Mouse (Mus musculus) right cerebral cortex, postnatal 4 days (tissue): Measurements from ENCODE around the gene Cxcl3.
"Not testable (repeated sequence)": the region's sequence is repeated elsewhere in the genome, so short reads cannot be mapped to it uniquely, and the experiment has no call there.

Source experiments
- DNase-seq: peaks from one replicate; pipeline ENCODE4 v3.0.0-alpha.2; 2022

Cxcl3 gene

DNA sequence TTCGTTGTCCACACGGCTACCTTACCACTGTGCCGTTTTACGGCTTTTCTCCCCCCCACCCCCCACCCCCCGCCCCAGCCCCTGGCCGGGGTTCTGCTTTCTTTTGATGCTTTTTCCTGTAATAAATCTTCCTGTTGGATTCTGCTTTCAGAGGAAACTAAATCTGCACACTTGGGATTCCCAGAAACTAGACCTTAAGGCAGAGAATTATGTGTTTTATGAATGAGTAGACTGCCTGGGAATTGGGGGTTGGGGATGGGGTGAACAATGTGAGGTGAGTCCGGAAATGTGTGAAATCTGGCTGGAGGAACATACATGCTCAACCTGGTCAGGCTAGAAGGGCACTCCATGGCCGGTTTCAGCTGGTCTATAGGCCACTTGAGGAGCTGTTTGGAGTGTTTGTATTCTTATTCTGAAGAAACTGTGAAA is 4.2 kb downstream of the Cxcl3 start:
- no peak for DNase-seq

DNA sequence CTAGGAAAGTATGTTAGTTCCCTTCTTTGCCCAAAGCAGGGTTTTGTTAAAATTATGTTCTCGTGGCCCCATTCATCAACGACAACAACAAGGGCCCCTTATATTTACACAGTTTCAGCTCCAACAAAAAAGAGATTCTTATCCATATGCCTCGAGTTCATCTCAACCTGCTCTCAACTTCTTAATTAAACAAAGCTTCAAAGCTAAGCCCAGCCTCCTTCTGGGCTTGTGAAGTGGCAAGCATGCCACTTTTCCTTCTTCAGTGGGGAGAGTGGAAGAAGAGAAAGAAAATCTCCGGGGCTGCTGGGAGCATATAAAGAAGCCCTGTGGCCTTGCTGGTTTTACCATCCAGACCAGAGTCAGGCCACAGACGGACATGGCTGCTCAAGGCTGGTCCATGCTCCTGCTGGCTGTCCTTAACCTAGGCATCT is 8.3 kb downstream of the Cxcl3 start, which contains the start of gene Cxcl15:
Gene Cxcl15, plus strand, starts transcription at position 340 of the 431 bp plus-strand sequence.
- no peak for DNase-seq

DNA sequence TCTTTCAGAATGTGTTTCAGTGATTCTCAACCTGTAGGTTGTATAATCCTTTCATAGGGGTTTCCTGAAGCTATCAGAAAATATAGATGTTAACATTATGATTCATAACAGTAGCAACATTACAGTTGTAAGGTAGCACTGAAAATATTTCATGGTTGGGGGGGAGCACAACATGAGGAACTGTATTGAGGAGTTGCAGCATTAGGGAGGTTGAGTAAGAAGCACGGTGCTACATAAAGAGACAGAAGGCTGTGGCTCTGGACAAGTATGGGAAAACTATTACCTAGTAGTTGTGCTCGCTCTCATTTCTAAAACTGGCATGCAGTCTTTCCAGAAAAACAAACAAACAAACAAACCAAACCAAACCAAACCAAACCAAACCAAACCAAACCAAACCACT is 9.5 kb downstream of the Cxcl3 start:
- DNase-seq: not testable (repeated sequence)

DNA sequence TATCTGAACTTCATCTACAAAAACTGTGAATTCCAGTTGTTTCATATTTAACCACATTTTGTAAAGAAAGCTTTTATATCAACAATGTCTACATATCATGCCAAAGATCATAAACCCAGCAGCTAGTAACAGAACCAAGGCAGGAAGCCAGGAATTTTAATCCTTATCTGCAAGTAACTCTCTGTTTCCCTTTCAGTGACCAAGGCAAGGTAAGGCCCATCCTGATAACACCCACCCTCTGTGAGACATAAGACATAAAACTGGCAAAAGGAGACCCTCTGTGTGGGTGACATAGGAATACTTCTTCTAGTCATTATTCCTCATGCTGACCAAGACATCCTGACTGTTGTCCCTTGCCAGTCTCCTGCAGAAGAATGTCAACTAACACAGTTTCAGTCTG is 18.7 kb downstream of the Cxcl3 start:
- DNase-seq: no peak

DNA sequence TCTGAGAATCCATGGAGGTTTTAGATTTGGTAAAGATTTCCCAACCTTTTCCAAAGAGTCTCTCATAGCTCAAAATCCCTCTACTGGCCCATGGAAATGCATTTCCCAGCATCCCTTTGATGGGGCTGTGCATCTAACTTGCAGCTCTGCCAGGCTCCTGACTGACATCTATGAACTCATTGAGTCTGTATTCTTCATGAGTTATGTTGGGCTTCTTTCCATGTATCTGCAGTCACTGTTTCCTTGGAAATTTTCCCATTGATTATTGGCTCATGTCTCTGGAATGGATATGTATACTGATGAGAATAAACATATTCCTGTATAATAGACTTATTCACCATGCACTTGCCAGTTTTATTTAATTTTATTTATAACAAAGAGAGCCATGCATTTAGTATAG is 20.1 kb downstream of the Cxcl3 start:
- DNase-seq: no peak

DNA sequence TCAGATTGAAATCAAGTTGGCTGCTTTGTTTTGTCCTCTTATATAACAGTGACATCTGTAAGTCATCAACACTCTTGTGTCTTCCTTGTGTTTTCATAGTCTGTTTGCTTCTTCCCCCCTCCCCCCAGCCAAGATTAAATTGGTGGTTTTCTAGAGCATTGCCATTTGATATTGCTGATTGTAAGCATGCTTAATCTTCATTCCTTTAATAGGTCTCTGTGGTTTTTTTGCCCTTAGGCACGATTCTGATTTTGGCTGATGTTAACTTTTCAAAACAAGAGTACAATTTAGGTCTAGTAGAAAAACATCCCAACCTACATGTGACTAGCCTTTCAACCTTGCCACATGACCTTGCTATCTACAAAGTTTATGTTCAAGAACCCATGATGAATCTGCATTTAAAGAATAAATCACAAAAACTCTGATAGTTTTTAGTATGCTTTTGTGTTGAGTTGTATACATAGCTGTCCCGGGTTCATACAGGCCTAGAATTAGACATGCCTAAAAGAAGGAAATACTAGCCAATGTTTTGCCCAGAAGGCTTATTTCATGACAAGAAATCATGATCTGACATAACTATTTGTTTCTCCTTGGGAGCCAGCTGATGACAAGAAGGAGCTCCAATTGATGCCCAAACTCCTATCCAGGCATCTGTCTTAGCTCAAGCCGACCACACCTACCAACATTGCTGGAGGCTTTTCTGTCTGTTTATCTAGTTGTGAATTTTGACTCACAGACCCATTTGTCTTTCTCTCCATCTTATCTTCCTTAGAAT is 21.5 kb downstream of the Cxcl3 start:
- DNase-seq: no peak

DNA sequence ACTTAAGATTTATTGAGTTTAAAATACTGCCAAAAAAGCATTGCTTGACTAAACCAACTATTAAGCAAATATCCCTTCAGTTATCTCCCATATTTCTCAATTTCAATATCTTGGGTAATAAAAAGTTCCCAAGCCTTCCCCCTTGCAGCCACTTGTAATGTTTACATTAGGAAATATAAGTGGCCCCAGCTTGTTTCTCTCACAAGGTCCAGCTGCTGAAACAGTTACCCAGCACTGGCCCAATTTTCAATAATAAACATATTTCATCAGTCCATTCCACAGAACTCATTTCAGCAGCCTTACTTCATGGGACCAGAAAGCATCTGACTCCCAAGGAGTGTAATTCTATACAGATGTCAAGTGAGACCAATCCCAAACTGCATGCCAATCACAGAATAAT is 33.9 kb downstream of the Cxcl3 start:
- no peak for DNase-seq

DNA sequence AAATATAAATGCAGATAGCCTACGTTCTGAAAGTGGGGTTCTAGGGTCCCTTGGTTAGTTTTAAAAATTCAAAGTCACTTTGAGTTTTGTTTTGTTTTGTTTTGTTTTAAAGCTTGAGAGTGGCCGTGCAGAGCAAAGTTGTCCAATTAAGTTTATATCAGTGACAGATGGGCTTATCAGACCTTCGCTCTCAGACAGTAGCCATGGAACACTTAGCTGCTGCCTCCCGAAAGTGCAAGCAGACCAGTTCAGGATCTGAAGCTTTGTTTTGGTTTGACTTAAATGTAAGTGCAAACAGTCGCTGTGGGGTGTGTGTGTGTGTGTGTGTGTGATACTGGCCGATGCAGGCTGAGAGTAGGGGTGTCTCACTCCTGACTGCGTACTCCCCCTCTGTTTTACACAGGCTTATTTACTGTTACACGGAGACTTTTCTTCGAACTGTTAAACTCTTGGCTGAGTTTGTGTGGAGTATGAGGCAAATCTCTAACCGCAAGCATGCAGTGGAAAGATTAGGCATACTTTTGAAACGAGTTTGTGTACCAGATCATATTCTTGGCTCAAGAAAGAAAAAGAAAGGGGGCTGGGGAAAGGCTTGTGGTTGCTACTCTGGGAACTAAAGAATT is 46.4 kb downstream of the Cxcl3 start:
- DNase-seq: no peak

DNA sequence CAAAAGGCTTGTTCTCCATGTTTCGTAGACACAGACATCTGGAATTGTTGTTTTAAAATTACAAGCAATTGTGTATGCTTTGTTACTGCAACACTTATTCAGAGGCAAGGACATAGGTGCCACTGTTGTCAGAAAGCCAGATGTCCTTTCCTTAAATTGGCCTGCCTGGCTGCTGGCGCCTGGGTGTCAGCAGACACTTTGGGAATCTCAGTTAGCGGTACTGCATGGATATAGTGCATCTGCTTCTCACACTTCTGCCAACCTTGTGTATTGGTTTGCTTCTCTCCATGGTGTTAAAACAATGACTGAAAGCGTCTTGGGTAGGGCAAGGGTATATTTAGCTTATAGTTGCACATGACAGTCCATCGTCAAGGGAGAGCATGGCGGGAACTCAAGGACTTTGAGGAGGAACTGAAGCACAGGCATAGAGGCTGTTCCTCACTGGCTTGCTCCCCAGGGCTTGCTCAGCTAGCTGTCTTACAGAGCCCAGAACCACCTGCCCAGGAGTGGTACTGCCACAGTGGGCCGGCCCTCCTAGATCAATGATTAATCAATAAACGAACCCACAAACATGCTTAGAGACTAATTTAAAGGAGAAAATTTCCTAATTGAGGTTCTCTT is 47.0 kb downstream of the Cxcl3 start:
- DNase-seq: no peak

DNA sequence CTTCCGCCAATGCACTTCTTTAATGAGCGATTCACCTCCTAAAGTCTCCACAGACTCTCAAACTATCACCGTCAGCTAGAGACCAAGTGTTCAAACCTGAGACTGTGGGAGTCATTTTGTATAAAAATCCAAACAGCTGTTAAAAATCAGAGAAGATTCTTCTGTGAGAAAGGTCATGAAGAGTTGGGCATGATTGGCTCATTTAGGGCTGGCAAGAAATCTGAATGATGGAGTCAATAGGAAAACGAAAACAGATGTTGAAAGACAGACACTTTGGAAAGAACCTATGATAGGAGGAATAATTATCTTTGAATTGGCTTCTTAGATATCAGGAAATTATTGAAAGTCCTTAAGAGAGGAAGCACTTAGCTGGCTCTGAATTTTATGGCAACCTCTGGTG is 48.5 kb downstream of the Cxcl3 start:
- no peak for DNase-seq

DNA sequence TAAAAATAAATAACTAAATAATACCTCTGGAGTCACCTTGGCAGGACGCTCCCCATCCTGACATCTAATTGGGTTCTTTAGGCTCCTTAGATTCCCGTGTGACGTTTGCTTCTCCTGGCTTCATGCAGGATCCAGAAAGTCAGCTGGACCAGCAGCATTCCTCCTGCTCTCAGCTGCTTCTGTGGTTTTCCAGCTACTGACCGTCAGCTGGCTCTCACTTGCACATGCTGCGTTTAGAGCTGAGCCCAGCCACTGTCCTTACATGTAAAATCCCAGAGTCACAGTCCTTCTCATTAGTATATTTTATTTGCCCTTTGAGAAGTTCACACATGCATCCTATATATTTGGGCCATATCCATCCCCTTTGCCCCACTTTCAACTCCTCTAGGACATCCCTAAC is 52.7 kb downstream of the Cxcl3 start:
- no peak for DNase-seq
